Mouse (Mus musculus) heart, adult 11 months (tissue): ENCODE results near the gene Rps15a.

Experiments used
- DNase-seq: peaks from one replicate; pipeline ENCODE4 v3.0.0; 2022

The Rps15a gene

GRCm38 (mm10) chr7:118115877-118116568 is at the start of gene Rps15a:
TSS of gene Rps15a (minus strand) at chr7:118116188.
- peak; percentile 99 for DNase-seq

DNA sequence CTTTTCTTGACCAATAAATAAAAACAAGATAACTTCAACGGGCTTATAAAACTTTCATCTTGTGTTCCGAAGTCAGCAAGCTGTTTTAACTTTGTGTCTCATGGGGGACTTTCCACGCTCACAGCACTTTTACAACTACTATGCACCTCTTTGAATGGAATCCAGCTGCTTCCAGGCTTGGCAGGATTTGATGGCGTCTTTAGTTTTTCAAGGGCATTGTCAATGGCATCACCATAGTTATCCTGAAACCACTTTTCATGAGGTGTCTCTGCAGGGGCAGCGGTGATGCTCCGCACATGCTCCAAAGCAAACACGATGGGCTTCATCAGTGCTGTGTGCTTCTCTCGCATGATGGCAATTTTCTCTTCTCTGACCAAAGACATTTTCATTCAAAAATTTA is 47.0 kb upstream of the Rps15a start:
- DNase-seq, result no peak

- DNase-seq, result no peak
These were observed 44.1 kb upstream of the Rps15a start for GRCm38 (mm10) chr7:118160121-118160520.

- no peak for DNase-seq
These were observed 40.5 kb upstream of the Rps15a start for GRCm38 (mm10) chr7:118156461-118156860.

DNA sequence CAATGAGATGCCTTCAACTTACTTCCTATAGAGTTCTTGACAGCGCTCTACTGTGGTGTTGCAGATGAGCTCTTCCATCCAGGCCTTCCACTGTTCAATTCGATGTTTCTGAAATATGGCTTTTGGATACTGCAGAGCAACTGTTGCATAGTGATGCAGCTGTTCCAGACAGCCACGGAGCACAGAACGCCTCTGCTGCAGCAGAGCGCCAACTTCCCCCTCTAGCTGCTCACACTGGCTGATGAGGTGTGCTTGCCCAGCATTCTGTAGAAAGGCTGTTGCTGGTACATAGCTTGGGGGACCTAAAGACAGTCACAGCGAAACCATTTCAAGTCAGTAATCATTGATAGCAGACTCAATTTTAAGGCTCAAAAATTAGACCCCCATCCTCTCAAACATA is 38.2 kb upstream of the Rps15a start:
- DNase-seq, result no peak

DNA sequence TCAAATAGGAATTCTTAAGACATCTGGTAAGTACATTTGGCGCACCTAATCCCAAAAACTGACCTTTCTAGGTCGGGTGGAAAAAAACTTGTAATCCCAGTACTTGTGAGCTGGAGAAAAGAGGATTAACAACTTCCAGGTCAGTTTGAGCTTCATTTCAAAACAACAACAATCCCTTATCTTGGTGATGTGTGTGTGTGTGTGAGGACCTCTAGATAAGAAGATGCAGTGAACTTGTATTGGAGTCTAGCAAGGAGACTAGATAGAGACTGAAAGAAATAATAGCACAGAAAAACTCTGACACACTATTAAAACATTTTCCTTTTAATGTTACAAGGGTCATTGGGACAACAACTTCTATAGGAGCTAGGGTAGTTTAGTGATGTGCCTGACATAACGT is 27.6 kb upstream of the Rps15a start:
- no peak for DNase-seq

DNA sequence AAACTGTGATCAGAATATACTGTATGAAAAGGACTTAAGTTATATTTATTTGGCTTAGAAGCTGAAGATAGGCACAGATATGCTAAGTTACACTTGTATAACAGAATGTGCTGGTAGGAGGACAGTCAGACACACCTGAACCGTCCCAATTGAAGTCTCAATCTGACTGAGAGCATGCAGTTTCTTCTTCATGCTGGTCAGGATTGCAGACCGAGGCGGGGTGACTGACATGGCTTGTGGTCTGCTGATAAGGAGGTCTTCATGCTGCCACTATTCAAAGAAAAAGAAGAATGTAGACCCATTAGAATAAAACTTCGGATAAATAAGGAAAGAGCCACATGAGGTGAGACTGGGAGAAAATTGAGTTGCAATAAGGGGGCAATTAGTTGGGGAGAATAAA is 27.1 kb upstream of the Rps15a start:
- DNase-seq, result no peak

- no peak for DNase-seq
These were observed 25.3 kb upstream of the Rps15a start for GRCm38 (mm10) chr7:118141271-118141670.

DNA sequence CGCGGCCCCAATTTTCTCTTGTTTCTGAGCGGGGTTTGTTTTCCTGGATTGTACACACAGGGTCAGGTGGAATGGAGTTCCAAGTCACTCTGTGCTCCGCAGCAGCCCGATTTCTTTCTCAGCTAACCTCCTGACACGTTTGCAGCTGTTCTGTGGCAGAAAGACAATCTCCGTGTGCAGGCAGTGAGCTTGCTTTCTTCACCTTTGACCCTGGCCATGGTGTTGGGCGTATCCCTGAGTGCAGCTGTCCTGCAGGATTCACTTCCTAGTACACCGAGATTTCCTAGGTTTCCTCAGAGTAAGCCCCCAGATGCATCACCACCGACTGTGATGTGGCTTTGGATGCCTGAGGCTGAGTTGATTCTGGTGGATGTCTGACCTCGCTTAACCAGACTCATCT is 19.1 kb upstream of the Rps15a start:
- no peak for DNase-seq

- DNase-seq, result peak; percentile 100
These were observed 13.5 kb upstream of the Rps15a start, which contains the start of gene Arl6ip1 for GRCm38 (mm10) chr7:118129430-118130041. TSS of gene Arl6ip1 (minus strand) at chr7:118129662.

DNA sequence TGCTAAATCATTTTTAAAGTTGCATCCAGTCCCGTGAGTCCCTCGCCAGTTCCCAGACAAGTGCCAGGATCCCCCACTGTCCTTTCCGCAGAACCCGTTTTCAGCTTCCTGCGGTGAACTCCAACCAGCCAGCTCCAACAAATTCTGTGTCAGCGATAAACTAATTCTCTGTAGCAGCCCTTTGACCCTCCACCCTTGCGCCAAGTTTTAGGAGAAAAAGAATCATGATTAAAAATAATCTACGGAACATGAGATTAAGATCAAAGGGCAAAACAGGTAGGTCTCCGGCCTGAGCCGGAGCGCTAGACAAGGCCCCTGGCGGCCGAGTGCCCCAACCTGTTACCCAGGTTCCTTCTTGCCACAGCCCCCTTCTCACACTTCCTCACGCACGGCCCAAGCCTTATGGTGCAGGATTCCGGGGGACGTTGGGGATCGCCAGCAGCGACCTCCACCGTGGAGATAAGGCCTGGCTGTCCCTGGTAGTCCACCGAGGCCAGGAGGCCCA is 13.0 kb upstream of the Rps15a start:
- no peak for DNase-seq

- DNase-seq, result no peak
These were observed 10.4 kb upstream of the Rps15a start for GRCm38 (mm10) chr7:118126219-118126875.

DNA sequence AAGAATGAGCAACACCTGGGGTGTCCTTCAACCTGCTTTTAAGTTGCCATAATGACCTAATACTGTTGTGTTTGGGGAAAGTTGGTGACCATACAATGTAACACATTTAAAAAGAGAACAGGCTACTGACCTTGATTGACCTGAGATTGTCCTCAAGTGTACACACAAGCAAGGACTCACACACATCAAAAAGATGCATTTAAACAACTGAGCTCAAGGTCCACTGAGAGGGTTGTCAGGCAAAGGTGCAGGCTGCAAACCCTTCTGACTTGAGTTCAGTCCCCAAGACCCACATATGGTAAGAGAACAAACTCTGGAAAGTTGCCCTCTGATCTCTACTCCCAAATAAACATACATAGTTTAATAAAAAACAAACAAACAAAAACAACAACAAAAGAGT is 9.7 kb upstream of the Rps15a start:
- DNase-seq, result no peak

DNA sequence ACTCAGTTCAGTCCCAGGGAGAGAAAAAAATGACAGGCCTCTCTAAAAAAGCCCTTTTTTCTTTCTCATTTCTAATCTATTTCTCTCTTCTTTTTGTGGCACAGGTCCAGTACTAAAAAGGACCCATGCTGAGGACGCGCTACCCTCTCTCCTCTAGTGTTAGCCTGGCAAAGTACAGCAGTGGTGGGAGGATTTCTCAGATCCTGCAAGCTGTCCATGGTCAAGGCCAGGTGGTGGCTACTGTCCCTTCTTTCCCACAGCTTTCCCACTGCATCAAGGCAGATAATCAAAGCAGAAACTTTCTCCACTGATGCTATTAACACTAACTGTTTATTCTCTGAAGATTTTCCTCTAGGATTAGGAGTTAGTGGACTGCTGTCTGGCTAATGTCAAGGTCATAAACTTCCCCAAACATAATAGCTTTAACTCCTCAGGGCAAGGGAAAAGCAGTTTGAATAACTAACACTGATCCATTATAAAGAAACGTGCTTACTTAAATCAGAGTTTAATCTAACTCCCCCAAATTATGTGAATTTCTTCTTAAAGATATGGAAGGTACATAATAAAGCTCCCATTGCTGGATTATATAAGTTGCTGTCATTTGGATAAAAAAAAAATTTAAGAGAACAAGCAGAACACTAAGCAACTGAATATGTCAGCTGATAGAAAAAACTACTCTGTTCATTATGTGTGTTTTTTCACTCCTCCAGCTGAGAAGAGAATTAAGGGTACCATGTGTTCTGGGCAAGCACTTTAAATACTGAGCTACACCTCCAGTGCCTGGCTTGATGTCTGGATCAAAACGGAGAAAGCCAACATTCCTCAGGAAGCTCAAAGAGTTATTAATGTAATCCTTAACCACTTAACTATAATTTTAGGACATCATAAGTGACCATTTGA is 7.8 kb upstream of the Rps15a start:
- DNase-seq, result no peak

DNA sequence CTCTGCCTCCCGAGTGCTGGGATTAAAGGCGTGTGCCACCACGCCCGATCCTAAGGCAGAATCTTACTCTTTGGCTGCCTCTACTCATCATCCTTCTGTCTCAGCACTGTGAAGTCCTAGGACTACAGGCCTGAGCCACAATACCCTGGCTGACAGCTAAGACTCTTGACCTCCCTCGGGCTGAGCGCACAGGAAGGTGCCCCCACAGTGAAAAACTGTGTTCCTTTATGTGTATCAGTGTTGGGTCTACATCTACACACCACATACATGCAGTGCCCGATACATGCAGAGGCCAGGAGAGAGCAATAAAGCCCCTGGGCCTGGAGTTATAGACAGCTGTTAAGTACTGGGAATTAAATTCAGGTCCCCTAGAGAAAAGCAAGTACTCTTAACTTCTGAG is 6.2 kb upstream of the Rps15a start:
- peak; percentile 75 for DNase-seq

DNA sequence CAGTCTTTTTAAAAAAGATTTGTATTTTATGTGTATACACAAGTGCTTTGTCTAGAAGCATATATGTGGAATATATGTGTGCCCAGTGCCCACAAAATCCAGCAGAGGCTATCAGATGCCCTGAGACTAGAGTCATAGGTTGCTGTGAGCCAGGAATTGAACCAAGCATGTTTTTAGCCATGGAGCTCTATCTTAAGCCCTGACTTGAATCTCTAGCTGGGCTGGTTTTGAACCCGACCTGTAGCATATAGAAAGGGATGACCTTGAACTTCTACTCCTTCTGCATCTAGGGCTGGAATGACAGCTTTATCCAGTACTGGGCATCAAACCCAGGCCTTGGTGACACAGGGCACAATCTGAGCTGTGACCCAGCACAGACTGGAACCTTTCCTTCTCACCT is 4.7 kb upstream of the Rps15a start:
- peak; percentile 57 for DNase-seq

GRCm38 (mm10) chr7:118119946-118120345 is 4.0 kb upstream of the Rps15a start:
- DNase-seq, result peak; percentile 88

DNA sequence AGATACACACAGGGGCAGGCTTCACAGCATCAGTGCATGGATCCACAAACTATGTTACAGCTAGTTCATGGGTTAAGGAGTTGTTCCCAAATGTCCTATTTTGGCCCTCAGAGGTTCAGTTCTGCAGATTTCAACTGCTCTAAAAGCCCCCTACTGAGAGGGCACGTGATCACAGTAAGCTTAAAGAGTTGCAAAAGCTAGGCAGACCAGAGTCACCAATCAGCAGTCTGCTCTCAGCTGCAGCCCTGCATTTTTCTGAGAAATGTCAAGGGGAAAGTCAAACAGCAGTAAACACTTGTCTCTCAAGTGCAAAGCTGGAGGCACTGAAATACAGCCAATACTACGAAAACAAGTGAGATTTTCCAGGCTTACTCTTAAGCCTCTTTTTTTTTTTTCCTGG is 3.2 kb upstream of the Rps15a start:
- DNase-seq, result no peak

- DNase-seq, result no peak
These were observed 2.4 kb upstream of the Rps15a start for GRCm38 (mm10) chr7:118118426-118118825.

- DNase-seq, result peak; percentile 82
These were observed 1.7 kb upstream of the Rps15a start for GRCm38 (mm10) chr7:118117539-118118210.

DNA sequence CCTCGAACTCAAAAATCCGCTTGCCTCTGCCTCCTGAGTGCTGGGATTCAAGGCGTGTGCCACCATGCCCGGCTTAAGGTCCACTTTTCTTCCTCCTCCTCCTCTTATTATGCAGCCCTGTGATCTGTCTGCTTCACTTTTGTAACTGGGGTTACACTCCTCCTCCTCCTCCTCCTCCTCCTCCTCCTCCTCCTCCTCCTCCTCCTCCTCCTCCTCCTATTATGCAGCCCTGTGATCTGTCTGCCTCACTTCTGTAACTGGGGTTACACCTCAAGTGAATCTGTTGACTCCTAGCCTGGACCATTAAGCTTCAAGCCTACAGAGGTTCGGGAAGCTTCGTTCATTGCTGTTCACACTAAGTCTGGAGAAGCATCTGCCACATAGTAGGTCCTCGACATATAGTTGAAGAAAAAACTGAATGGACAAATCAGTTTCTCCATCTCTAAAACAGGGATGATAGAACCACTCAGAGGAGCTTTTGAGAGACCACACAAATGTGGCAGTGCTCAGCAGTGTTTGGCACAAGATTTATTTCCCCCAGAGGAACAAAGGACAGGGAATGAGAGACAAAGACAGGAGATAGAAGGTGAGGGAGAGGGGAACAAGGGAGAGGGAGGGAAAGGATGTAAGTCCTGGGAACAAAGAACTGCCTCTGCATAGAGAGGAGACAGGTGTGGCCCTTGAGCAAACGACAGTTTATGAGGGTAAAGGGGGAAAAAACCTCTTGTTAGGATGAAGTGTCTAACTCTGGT is 975 bp upstream of the Rps15a start:
- peak; percentile 58 for DNase-seq

GRCm38 (mm10) chr7:118115533-118115876 is 483 bp downstream of the Rps15a start:
- DNase-seq, result no peak
